Mouse (Mus musculus) midbrain, embryonic 10.5 days (tissue): Measurements from ENCODE around the gene Atp2b2. TPM values are rescaled to one million over a fixed set of nuclear protein-coding genes. Genes with fewer than 3 reads are reported as not detected.
"Not testable (repeated sequence)": the region's sequence is repeated elsewhere in the genome, so short reads cannot be mapped to it uniquely, and the experiment has no call there.

ENCODE experiments used
- DNase-seq: peaks from one replicate; pipeline ENCODE4 v3.0.0-alpha.2; 2017; ENCODE audit warnings: low spot score
- H3K27ac ChIP-seq: fragments of 300-500 bp; sonication (generic); replicated peaks from 2 replicates; pipeline ENCODE4 v1.5.1; 2016; ENCODE audit warnings: mild to moderate bottlenecking
- H3K27me3 ChIP-seq: fragments of 300-500 bp; sonication (generic); 2 replicates; pipeline ENCODE4 v1.6.1; 2016; ENCODE audit warnings: low read depth, mild to moderate bottlenecking; ENCODE audit not compliant: poor library complexity, severe bottlenecking
- H3K36me3 ChIP-seq: fragments of 300-500 bp; sonication (generic); 2 replicates; pipeline ENCODE4 v1.6.1; 2016; ENCODE audit warnings: mild to moderate bottlenecking, moderate library complexity
- H3K4me1 ChIP-seq: fragments of 300-500 bp; sonication (generic); 2 replicates; pipeline ENCODE4 v1.6.1; 2016
- H3K4me3 ChIP-seq: fragments of 300-500 bp; sonication (generic); 2 replicates; pipeline ENCODE4 v1.5.1; 2016; ENCODE audit warnings: mild to moderate bottlenecking, moderate library complexity
- H3K9me3 ChIP-seq: fragments of 300-500 bp; sonication (generic); replicated peaks from 2 replicates; pipeline ENCODE4 v1.6.1; 2016; ENCODE audit warnings: mild to moderate bottlenecking
- WGBS: fragments of 180-500 bp; shearing (Covaris S2); methylation state at CpG from one replicate; pipeline ENCODE4 v1.1.7; 2016; 5-methylcytosine and 5-hydroxymethylcytosine counted together
- polyA plus RNA-seq: library from polyadenylated mRNA; unstranded; fragments of >200 nt; fragmentation: Nextera tagmentation; extraction: Ambion mirVana; gene quantifications from 2 replicates; pipeline ENCODE4 v1.2.1, GENCODE M21; 2016

Atp2b2 gene
- polyA plus RNA-seq, 1 experiment from 2014 or later: 1.1 TPM

DNA sequence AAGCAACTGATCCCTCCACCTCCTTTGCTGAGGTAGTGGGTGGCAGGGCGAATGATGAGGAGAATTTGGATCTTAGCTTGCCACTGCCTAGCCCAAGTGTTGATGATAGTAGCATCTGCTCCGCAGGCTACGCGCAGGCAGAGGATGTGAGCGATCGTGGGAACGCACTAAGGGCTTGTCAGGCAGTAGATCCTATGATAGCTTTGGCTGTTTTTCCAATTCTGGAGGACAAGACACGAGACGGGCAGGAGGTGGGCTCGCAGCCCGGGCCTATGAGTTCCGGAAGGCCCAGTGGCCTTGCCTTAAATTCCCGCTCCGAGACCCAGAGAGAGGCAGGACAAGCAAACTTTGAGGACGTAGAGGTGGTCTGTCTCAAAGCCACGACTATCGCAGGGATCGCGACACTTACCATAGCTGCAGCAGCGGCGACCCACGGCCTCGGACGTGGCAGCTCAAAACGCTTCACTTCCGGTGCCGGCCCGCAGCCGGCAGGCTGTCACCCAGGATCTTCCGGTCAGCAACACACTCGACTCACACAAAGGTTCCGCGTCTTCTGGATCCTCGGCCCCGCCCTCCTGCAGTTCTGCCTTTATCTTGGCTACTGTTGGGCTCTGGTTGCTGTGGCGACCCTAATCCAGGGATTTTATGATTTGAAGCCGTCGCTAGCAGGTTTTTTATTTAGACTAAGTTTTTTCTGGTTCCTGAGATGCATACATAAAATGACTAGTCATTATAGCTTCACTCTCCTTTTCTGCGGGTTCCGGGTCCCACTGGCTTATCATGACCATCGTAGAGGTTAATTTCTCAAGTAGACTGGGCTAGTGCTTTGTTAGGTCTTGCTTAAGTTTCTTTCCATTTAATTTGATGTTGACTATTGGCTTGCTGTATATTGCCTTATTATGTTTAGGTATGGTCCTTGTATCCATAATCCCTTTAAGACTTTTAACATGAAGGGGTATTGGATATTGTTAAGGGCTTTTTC is 301.9 kb downstream of the Atp2b2 start, which contains the start of gene Sec13:
Gene Sec13 (minus strand): TSS at position 508 of the 982 bp plus-strand sequence.
- peak within 1 kb of the TSS; percentile 95 for H3K4me3 ChIP-seq
- H3K27ac ChIP-seq: peak within 1 kb of the TSS; percentile 89
- H3K27me3 ChIP-seq: 0 out of 2 replicates have a peak, but pooled peaks cover 3% of the 10 kb centered on the region
- H3K4me1 ChIP-seq: peaks cover 16% of the 10 kb centered on the region
- H3K9me3 ChIP-seq: no peaks in the 10 kb centered on the region
- peaks cover 29% of the 10 kb centered on the region for H3K36me3 ChIP-seq
- DNase-seq: peak; percentile 90
- 7% methylated on average over 41 of the region's 41 CpGs for WGBS

DNA sequence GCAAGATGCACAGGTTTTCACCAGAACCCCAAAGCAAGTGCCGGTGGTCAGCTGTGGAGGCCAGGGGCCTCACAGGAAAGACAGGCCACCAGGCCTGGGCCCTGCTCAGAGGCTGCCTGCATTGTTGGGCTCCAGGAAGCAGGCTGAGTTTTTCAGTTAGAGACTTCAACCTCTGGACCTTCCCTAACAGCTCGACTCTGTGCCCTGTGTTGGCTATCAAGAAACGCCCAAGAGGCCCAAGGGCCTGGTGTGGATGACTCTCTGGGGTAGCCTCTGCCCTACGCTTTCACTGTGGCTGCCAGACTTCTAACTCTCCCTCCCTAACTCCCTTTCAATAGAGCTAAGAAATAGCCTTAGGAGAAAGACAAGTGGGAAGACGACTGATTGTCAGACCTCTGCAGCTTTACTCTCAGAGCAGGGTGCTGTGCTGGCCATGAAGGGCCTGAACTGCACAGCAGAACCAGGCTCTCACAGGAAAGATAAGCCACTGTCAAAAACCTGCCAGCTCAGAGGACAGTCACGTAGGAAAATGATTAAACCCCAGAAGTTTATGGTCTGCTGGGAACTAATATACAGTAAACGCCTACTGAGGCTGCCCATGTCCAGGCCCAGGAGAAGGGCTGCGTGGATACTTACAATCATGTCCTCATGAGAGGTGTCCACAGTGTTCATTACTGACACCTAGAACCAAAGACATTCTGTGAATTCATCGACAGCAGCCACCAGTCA is 304.9 kb downstream of the Atp2b2 start:
- Histone ChIP-seq H3K27me3 (no peaks in the 10 kb centered on the region), H3K27ac (no peak overlapping the region), H3K9me3 (no peaks in the 10 kb centered on the region), H3K4me3 (no peak overlapping the region), H3K36me3 (peaks cover 60% of the 10 kb centered on the region), H3K4me1 (peaks cover 16% of the 10 kb centered on the region)
- DNase-seq: no peak
- 93% methylated on average over 9 of the region's 9 CpGs for WGBS

DNA sequence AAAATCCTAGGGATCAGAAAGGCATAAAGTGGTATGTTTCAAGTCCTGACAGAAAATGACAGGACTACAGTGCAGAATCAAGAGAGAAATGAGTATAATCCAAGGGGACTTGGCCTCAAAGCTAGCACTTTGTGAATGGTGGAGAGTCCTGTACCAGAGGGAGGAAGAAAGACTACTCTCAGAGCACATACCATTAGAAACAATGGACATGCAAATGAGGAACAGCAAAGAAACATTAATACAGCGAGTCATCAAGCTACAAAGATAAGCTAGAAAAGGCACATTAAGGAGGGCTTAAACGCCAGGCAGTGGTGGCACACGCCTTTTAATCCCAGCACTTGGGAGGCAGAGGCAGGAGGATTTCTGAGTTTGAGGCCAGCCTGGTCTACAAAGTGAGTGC is 311.1 kb downstream of the Atp2b2 start:
- Histone ChIP-seq H3K4me1 (no peaks in the 10 kb centered on the region), H3K27me3 (no peaks in the 10 kb centered on the region), H3K36me3 (peaks cover 100% of the 10 kb centered on the region), H3K9me3 (no peaks in the 10 kb centered on the region), H3K27ac (no peak overlapping the region), H3K4me3 (no peak overlapping the region)
- 95% methylated on average over 3 of the region's 3 CpGs for WGBS
- no peak for DNase-seq

DNA sequence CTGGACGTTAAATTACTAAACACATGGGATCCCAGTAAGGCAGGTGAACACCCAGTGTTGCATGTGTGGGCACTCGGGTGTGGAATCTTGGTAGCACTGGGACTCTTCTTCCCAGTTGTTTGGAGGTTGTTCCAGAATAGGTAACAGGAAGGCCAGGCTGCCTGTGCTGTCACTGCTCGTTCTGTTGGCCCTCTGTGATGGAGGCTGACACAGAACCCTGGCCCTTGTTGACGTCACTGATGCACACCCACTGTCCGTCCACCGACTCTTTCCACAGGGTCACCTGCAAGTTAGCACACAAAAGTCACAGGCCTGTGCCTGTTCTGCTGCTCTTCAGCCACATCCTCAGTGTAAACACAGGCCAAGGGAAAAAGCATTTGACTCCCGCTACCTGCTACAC is 314.2 kb downstream of the Atp2b2 start:
- no peaks in the 10 kb centered on the region for H3K9me3 ChIP-seq
- H3K27ac ChIP-seq: no peak overlapping the region
- DNase-seq: no peak
- 91% methylated on average over 7 of the region's 7 CpGs for WGBS
- H3K4me3 ChIP-seq: no peak overlapping the region
- H3K36me3 ChIP-seq: peaks cover 98% of the 10 kb centered on the region
- H3K27me3 ChIP-seq: no peaks in the 10 kb centered on the region
- no peaks in the 10 kb centered on the region for H3K4me1 ChIP-seq

DNA sequence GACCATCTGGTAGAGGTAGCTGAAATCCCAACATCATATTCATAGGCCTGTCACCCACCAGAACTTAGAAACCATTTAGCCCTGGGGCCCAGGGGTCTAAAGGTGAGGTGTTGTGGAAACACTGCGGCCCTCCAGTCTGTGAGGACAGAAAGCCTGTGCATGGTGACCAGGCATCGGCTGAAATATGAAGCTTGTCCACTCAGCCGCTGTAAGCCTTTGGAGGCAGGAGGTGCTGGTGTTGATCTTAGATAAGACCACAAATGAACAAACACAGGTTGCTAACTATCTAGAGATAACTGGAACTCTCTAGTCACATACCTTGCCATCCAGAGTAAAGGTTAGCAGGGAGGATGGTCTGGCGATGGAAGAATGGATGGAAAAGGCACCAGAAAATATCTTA is 321.4 kb downstream of the Atp2b2 start:
- no peak for DNase-seq
- Histone ChIP-seq H3K36me3 (peaks cover 85% of the 10 kb centered on the region), H3K4me1 (no peaks in the 10 kb centered on the region), H3K27me3 (no peaks in the 10 kb centered on the region), H3K9me3 (no peaks in the 10 kb centered on the region), H3K27ac (no peak overlapping the region), H3K4me3 (no peak overlapping the region)
- WGBS: 96% methylated on average over 4 of the region's 4 CpGs

DNA sequence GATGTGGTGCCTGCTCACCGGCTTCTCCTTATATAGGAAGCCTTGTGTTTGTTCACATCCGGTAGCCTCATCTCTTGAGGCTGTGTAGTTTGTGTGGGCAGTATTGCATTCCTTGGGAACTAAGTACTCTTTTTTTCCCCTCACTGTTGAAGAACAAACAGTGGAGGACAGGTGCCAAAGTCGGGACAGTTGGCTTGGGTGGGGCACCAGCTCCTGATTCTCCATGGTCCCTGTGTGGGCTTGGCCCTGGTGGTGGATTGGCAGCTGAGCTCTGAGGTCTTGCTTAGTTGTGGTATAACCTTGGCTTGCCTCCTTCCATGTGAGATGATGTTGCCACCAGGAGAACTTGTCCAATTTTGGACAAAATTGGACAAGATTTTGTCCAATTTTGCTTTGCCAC is 322.5 kb downstream of the Atp2b2 start, which contains the start of gene Ghrl:
Gene Ghrl (minus strand): TSS at position 3 of the 400 bp plus-strand sequence.
- no peak within 1 kb of the TSS for H3K27ac ChIP-seq
- H3K4me3 ChIP-seq: no peak within 1 kb of the TSS
- no peak for DNase-seq
- 92% methylated on average over 3 of the region's 3 CpGs for WGBS
- H3K9me3 ChIP-seq: no peaks in the 10 kb centered on the region
- no peaks in the 10 kb centered on the region for H3K27me3 ChIP-seq
- H3K4me1 ChIP-seq: no peaks in the 10 kb centered on the region
- peaks cover 85% of the 10 kb centered on the region for H3K36me3 ChIP-seq

DNA sequence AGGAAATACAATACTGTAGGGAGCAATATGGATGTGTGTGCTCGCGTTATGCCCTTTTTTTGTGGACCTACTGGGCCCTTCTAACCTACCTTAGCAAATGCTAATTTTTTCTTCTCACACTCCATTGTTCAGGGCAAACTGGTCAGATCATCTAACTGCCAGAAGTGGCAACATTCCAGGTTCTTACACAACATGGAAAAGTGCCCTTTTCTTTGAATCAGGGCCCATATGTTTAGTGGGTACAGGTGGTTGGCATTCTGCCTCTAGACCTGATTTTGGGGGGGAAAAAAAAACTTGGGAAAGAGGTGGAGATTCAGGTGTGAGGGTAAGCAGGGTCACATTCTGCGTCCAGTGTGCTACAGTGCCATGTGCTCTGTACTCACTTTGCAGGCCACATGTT is 324.9 kb downstream of the Atp2b2 start:
- Histone ChIP-seq H3K4me3 (no peak overlapping the region), H3K36me3 (peaks cover 92% of the 10 kb centered on the region), H3K4me1 (no peaks in the 10 kb centered on the region), H3K27me3 (no peaks in the 10 kb centered on the region), H3K9me3 (no peaks in the 10 kb centered on the region), H3K27ac (no peak overlapping the region)
- 92% methylated on average over 3 of the region's 3 CpGs for WGBS
- no peak for DNase-seq

DNA sequence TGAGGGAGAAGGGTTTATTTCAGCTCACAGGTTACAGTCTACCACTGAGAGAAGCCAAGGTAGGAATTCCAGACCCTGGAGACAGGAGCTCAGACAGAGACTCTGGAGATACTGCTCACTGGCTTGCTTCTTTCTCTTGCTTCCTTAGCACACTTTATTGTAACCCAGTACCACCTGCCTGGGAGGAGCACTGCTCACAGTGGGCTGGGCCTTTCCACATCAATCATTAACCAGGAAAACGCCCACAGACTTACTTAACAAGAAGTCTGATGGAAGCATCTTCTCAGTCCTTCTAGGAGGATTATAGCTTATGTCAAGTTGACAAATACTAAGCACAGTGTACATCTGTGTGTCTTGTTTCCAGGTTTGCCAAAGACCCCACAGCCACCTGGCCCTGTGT is 327.6 kb downstream of the Atp2b2 start:
- no peaks in the 10 kb centered on the region for H3K4me1 ChIP-seq
- no peaks in the 10 kb centered on the region for H3K27me3 ChIP-seq
- no peak for DNase-seq
- WGBS: 83% methylated on average over 1 of the region's 1 CpGs
- no peak overlapping the region for H3K27ac ChIP-seq
- H3K9me3 ChIP-seq: no peaks in the 10 kb centered on the region
- no peak overlapping the region for H3K4me3 ChIP-seq
- peaks cover 99% of the 10 kb centered on the region for H3K36me3 ChIP-seq

DNA sequence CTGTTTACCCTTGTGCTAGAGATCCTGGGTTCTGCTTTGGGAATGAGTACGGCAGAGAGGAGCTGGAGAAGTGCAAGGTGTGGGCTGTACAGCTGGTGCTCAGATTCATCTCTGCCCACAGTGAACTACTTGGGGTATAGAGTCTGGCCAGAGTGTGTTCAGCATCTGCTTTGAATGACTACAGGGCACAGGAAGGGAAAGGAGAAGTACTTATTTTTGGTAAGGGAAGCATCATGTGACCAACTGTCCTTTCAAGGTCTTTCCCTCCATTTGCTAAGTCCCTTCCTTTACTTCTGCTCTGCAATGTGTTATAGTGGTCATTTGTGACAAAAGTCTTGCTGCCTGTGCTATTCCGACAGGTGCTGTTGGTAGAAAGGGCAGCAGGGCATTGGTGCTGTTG is 328.1 kb downstream of the Atp2b2 start:
- WGBS: 100% methylated on average over 2 of the region's 2 CpGs
- Histone ChIP-seq H3K4me1 (no peaks in the 10 kb centered on the region), H3K27me3 (no peaks in the 10 kb centered on the region), H3K4me3 (no peak overlapping the region), H3K27ac (no peak overlapping the region), H3K36me3 (peaks cover 99% of the 10 kb centered on the region), H3K9me3 (no peaks in the 10 kb centered on the region)
- DNase-seq: no peak

DNA sequence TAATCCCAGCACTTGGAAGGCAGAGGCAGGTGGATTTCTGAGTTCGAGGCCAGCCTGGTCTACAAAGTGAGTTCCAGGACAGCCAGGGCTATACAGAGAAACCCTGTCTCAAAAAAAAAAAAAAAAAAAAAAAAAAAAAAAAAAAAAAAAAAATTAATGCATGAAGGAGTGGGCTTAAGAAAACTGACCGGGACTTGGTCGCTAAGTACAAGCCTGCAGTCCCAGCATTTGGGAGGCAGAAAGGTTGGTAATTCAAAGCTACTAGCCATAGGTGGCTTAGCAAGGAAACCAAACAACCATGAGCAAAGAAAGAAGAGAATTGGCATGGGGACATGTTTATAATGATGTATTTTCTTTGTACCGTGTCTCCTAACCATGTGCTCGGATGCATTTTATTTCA is 329.0 kb downstream of the Atp2b2 start:
- DNase-seq, H3K27ac ChIP-seq, H3K4me1 ChIP-seq, H3K4me3 ChIP-seq, H3K27me3 ChIP-seq, H3K9me3 ChIP-seq: not testable (repeated sequence)
- peaks cover 99% of the 10 kb centered on the region for H3K36me3 ChIP-seq
- WGBS: 93% methylated on average over 5 of the region's 5 CpGs

DNA sequence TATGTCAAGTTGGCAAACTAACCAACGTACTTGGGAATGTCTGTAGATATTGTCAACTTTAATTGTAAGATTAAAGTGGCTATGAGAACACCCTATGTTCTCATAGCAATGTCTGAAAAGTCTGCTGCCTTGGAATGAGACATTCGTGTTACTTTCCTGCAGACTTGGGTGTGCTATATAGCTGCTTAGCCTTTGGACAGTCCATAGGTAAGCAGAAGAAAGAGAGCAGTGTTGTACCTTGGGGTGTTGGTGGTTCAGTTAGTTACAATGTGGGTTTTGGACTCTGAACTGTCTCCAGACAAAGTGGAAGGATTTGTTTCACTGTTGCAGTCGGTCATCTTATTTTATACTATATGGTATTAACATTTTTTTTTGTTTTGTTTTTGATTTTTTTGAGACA is 329.7 kb downstream of the Atp2b2 start:
- Histone ChIP-seq H3K9me3 (no peaks in the 10 kb centered on the region), H3K4me1 (no peaks in the 10 kb centered on the region), H3K36me3 (peaks cover 99% of the 10 kb centered on the region), H3K4me3 (no peak overlapping the region), H3K27ac (no peak overlapping the region), H3K27me3 (no peaks in the 10 kb centered on the region)
- DNase-seq: no peak
- 98% methylated on average over 3 of the region's 3 CpGs for WGBS

DNA sequence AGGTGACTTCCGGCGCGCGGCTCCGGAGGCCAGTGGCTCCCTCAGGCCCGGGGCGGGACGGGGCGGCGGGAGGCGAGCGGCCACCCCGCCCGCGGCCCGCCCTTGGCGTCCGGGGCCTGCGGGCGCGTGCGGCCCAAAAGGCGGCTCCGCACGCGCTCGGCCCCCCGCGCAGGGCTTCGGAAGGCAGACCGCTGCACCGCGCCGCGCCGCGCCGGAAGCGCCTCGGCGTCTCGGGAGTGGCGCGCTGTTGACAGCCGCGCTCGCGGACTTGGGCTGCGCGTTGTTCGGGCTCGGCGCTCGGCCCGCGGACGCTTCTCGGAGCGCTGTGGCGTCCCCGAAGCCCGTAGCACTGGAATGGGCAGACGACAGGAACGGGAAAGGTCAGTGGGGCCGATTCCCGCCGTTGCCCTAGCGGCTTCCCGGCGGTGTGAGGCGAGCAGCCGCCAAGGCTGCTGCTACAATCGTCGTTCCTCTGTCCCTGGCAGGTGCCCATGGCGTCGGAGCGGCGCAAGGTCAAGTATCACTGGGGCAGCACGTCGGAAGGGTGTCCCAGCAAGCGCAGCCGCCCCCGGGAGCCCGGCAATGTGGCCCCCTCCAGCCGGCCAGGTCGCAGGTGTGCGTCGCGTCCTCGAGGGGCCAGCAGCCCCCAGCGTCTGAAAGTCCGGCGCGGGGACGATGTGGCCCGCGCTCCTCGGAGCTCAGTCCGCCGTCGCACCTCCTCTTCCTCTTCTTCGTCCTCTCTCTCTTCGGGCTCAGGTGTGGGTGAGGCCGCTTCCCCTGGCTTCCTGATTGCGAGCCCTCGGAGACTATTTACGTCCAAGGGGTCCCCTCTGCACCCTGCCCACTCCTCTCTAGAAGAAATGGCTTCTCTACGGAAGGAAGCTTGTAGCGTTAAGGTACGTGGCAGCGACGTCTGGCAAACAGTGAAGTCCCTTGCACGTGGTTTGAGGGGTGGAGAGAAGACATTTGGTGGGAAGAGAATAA is 344.9 kb downstream of the Atp2b2 start:
- whole genome bisulfite sequencing: under 1% methylated on average over 99 of the region's 113 CpGs
- DNase-seq: no peak
- Histone ChIP-seq H3K4me1 (peaks cover 33% of the 10 kb centered on the region), H3K9me3 (no peaks in the 10 kb centered on the region), H3K36me3 (peaks cover 33% of the 10 kb centered on the region), H3K27me3 (no peaks in the 10 kb centered on the region; the same call in 1 of the 2 replicates), H3K4me3 (peak overlapping the region; percentile 91), H3K27ac (peak overlapping the region; percentile 88)
